Mouse (Mus musculus) neural tube, embryonic 12.5 days (tissue): Measurements from ENCODE around the gene Gm10697. TPM values are rescaled to one million over a fixed set of nuclear protein-coding genes. Genes with fewer than 3 reads are reported as not detected.
"Not testable (repeated sequence)": the region's sequence is repeated elsewhere in the genome, so short reads cannot be mapped to it uniquely, and the experiment has no call there.

Experiments used
- ATAC-seq: fragments of 200-750 bp; cut with Nextera tagmentation; 2 replicates; pipeline ENCODE4 v1.8.0; 2017; ENCODE audit warnings: low read depth, mild to moderate bottlenecking, moderate TSS enrichment, moderate library complexity; ENCODE audit not compliant: low FRiP score
- H3K27ac ChIP-seq: fragments of 300-500 bp; sonication (generic); 2 replicates; pipeline ENCODE4 v1.5.1; 2016
- H3K27me3 ChIP-seq: fragments of 300-500 bp; sonication (generic); replicated peaks from 2 replicates; pipeline ENCODE4 v1.6.1; 2016; ENCODE audit warnings: mild to moderate bottlenecking
- H3K36me3 ChIP-seq: fragments of 300-500 bp; sonication (generic); 2 replicates; pipeline ENCODE4 v1.6.1; 2016; ENCODE audit warnings: mild to moderate bottlenecking
- H3K4me1 ChIP-seq: fragments of 300-500 bp; sonication (generic); 2 replicates; pipeline ENCODE4 v1.6.1; 2016
- H3K4me2 ChIP-seq: fragments of 300-500 bp; sonication (generic); replicated peaks from 2 replicates; pipeline ENCODE4 v1.6.1; 2016; ENCODE audit warnings: mild to moderate bottlenecking
- H3K4me3 ChIP-seq: fragments of 300-500 bp; sonication (generic); 2 replicates; pipeline ENCODE4 v1.5.1; 2016
- H3K9ac ChIP-seq: fragments of 300-500 bp; sonication (generic); 2 replicates; pipeline ENCODE4 v1.6.1; 2016; ENCODE audit warnings: mild to moderate bottlenecking
- H3K9me3 ChIP-seq: fragments of 300-500 bp; sonication (generic); 2 replicates; pipeline ENCODE4 v1.6.1; 2016; ENCODE audit warnings: mild to moderate bottlenecking
- WGBS: fragments of 180-500 bp; shearing (Covaris S2); methylation state at CpG from one replicate; pipeline ENCODE4 v1.1.7; 2016; 5-methylcytosine and 5-hydroxymethylcytosine counted together
- polyA plus RNA-seq: library from polyadenylated mRNA; unstranded; fragments of >200 nt; fragmentation: Nextera tagmentation; extraction: Ambion mirVana; gene quantifications from 2 replicates; pipeline ENCODE4 v1.2.1, GENCODE M21; 2016

The Gm10697 gene
- not detected in 2 replicates for polyA plus RNA-seq

- H3K9me3 ChIP-seq, H3K9ac ChIP-seq, H3K27me3 ChIP-seq, H3K36me3 ChIP-seq, H3K4me1 ChIP-seq, H3K4me2 ChIP-seq, H3K4me3 ChIP-seq, H3K27ac ChIP-seq, ATAC-seq: not testable (repeated sequence)
- WGBS, result 88% methylated on average over 2 of the region's 3 CpGs
These were observed at the start of gene Gm10697 for GRCm38 (mm10) chr3:94072544-94072943. Gm10697 (minus strand) TSS chr3:94072644.

- H3K27me3 ChIP-seq, ATAC-seq, H3K9ac ChIP-seq, H3K4me3 ChIP-seq, H3K9me3 ChIP-seq, H3K27ac ChIP-seq, H3K36me3 ChIP-seq, H3K4me2 ChIP-seq, H3K4me1 ChIP-seq: not testable (repeated sequence)
- WGBS, result 73% methylated on average over 1 of the region's 1 CpGs
These were observed 42.6 kb upstream of the Gm10697 start for GRCm38 (mm10) chr3:94115071-94115470.

- not testable (repeated sequence) for H3K9me3 ChIP-seq, H3K27ac ChIP-seq, H3K4me1 ChIP-seq, H3K4me3 ChIP-seq, H3K27me3 ChIP-seq, H3K4me2 ChIP-seq, H3K36me3 ChIP-seq, H3K9ac ChIP-seq, ATAC-seq
- WGBS, result 84% methylated on average over 2 of the region's 3 CpGs
These were observed 17.7 kb downstream of the Gm10697 start, which contains the start of gene Gm9125 for GRCm38 (mm10) chr3:94054785-94055184. Gm9125 (minus strand) TSS chr3:94054885.

GRCm38 (mm10) chr3:94049566-94050121 is 22.8 kb downstream of the Gm10697 start:
- H3K27ac ChIP-seq, ATAC-seq, H3K9me3 ChIP-seq, H3K4me3 ChIP-seq, H3K36me3 ChIP-seq, H3K4me1 ChIP-seq, H3K4me2 ChIP-seq, H3K9ac ChIP-seq, H3K27me3 ChIP-seq: not testable (repeated sequence)
- WGBS, result 40% methylated on average over 1 of the region's 5 CpGs

- H3K27ac ChIP-seq, ATAC-seq, H3K9ac ChIP-seq, H3K4me1 ChIP-seq, H3K9me3 ChIP-seq, H3K36me3 ChIP-seq, H3K27me3 ChIP-seq, H3K4me2 ChIP-seq, H3K4me3 ChIP-seq: not testable (repeated sequence)
- WGBS, result 94% methylated on average over 1 of the region's 1 CpGs
These were observed 34.2 kb downstream of the Gm10697 start for GRCm38 (mm10) chr3:94038241-94038640.

GRCm38 (mm10) chr3:94034400-94034799 is 38.0 kb downstream of the Gm10697 start:
- ATAC-seq, H3K27ac ChIP-seq, H3K4me1 ChIP-seq, H3K9ac ChIP-seq, H3K36me3 ChIP-seq, H3K9me3 ChIP-seq, H3K27me3 ChIP-seq, H3K4me3 ChIP-seq, H3K4me2 ChIP-seq: not testable (repeated sequence)
- 94% methylated on average over 18 of the region's 18 CpGs for WGBS

Other genes starting within 250 kb of the Gm10697 start
- not detected in 2 replicates for gene Tdpoz3, start 246.6 kb downstream of the Gm10697 start, polyA plus RNA-seq
- not detected in 2 replicates for gene Gm9117, start 129.1 kb downstream of the Gm10697 start, polyA plus RNA-seq
- not detected in 2 replicates for gene Tdpoz5, start 111.3 kb downstream of the Gm10697 start, polyA plus RNA-seq
- gene Gm9125, start 17.8 kb downstream of the Gm10697 start, polyA plus RNA-seq, result not detected in 2 replicates
- not detected in 2 replicates for gene Gm10696, start 105.5 kb upstream of the Gm10697 start, polyA plus RNA-seq
- gene Gm5286, start 124.1 kb upstream of the Gm10697 start, polyA plus RNA-seq, result not detected in 2 replicates
- gene Gm4778, start 191.4 kb upstream of the Gm10697 start, polyA plus RNA-seq, result not detected in 2 replicates
- gene Them4, start 237.4 kb upstream of the Gm10697 start, polyA plus RNA-seq, result 19.2 and 20.9 TPM in 2 replicates